Mouse (Mus musculus) hindbrain, embryonic 10.5 days (tissue): Measurements from ENCODE around the gene Nfix. TPM values are rescaled to one million over a fixed set of nuclear protein-coding genes. Genes with fewer than 3 reads are reported as not detected.
A peak's percentile ranks its signal among the peaks of the same experiment; 100 is the strongest.

ENCODE experiments used
- DNase-seq: peaks from one replicate; pipeline ENCODE4 v3.0.0-alpha.2; 2017; ENCODE audit warnings: low spot score
- H3K27ac ChIP-seq: fragments of 300-500 bp; sonication (generic); 2 replicates; pipeline ENCODE4 v1.5.1; 2016; ENCODE audit warnings: mild to moderate bottlenecking, moderate library complexity
- H3K27me3 ChIP-seq: fragments of 300-500 bp; sonication (generic); 2 replicates; pipeline ENCODE4 v1.6.1; 2016; ENCODE audit warnings: mild to moderate bottlenecking; ENCODE audit not compliant: poor library complexity, insufficient read depth, severe bottlenecking
- H3K36me3 ChIP-seq: fragments of 300-500 bp; sonication (generic); 2 replicates; pipeline ENCODE4 v1.6.1; 2016; ENCODE audit warnings: mild to moderate bottlenecking, moderate library complexity
- H3K4me1 ChIP-seq: fragments of 300-500 bp; sonication (generic); replicated peaks from 2 replicates; pipeline ENCODE4 v1.6.1; 2016; ENCODE audit warnings: mild to moderate bottlenecking
- H3K4me3 ChIP-seq: fragments of 300-500 bp; sonication (generic); 2 replicates; pipeline ENCODE4 v1.5.1; 2016; ENCODE audit warnings: mild to moderate bottlenecking, moderate library complexity
- H3K9me3 ChIP-seq: fragments of 300-500 bp; sonication (generic); 2 replicates; pipeline ENCODE4 v1.6.1; 2016; ENCODE audit warnings: mild to moderate bottlenecking, moderate library complexity
- WGBS: fragments of 180-500 bp; shearing (Covaris S2); methylation state at CpG from one replicate; pipeline ENCODE4 v1.1.7; 2016; 5-methylcytosine and 5-hydroxymethylcytosine counted together
- polyA plus RNA-seq: library from polyadenylated mRNA; unstranded; fragments of >200 nt; fragmentation: Nextera tagmentation; extraction: Ambion mirVana; gene quantifications from 2 replicates; pipeline ENCODE4 v1.2.1, GENCODE M21; 2016

Gene Nfix
- polyA plus RNA-seq, 1 experiment from 2014 or later = 0.29 TPM

GRCm38 (mm10) chr8:84728474-84728873, 71.7 kb downstream of the Nfix start:
- Histone ChIP-seq H3K27ac (peak overlapping the region; percentile 47; the same call in 1 of the 2 replicates), H3K9me3 (no peaks in the 10 kb centered on the region), H3K27me3 (peaks cover 100% of the 10 kb centered on the region), H3K4me1 (peaks cover 72% of the 10 kb centered on the region), H3K36me3 (no peaks in the 10 kb centered on the region), H3K4me3 (no peak overlapping the region)
- DNase-seq = no peak
- 73% methylated on average over 3 of the region's 3 CpGs for whole genome bisulfite sequencing

DNA sequence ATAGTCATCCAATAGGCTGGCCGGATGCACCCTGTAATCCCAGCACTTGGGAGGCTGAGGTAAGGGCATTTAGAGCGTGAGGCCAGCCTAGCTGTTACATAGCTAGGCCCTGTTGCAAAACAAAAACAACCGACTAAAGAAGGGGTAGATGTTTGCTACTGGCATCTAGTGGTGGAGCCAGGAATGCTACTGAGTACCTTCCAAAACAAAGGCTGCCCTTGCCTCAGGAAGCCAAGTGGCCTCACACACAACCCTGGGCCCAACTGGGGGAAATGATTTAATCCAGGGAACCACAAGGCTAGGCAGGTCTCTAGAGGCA, 74.2 kb downstream of the Nfix start:
- Histone ChIP-seq H3K4me1 (peaks cover 61% of the 10 kb centered on the region), H3K9me3 (no peaks in the 10 kb centered on the region), H3K27me3 (peaks cover 100% of the 10 kb centered on the region), H3K36me3 (no peaks in the 10 kb centered on the region), H3K4me3 (no peak overlapping the region), H3K27ac (peak overlapping the region; percentile 62; the same call in 1 of the 2 replicates)
- WGBS = 20% methylated on average over 3 of the region's 3 CpGs
- DNase-seq = no peak

DNA sequence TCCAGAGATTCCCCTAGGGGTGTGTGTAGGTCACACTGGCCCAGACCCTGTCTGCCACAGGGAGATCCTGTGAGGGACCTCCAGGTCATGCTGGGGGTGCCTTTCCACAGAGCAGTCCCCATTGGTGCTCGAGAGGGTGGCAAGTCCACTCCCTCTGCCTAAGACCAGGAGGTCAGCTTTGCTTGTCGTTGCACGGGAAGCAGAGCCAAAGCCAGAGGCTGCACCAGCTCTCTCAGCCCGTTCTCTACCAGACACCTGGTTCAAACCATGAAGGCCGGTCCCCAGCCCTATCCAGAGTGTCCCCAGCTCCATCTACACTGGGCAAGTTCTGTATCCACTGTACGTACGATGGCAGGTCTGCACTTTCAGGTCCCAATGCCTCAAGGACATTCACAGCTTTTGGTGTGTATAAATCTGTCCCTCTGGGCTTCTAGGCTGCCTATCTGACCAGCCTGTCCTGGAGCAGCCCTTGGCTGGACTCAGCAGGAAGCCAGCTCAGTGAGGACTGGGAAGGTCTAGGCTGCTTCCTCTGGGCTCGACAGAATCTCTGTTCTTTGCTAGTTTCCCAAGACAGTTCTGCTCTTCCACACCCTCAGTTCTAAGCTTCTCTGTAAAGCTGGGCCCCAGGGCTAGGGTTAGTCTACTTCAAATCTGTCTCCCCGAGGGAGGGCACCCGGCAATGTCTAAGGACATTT, 74.8 kb downstream of the Nfix start:
- H3K27me3 ChIP-seq = peaks cover 100% of the 10 kb centered on the region
- H3K4me3 ChIP-seq = no peak overlapping the region
- peak overlapping the region; percentile 62; the same call in 1 of the 2 replicates for H3K27ac ChIP-seq
- H3K36me3 ChIP-seq = no peaks in the 10 kb centered on the region
- H3K9me3 ChIP-seq = no peaks in the 10 kb centered on the region
- H3K4me1 ChIP-seq = peaks cover 56% of the 10 kb centered on the region
- WGBS = 60% methylated on average over 10 of the region's 10 CpGs
- DNase-seq = no peak

DNA sequence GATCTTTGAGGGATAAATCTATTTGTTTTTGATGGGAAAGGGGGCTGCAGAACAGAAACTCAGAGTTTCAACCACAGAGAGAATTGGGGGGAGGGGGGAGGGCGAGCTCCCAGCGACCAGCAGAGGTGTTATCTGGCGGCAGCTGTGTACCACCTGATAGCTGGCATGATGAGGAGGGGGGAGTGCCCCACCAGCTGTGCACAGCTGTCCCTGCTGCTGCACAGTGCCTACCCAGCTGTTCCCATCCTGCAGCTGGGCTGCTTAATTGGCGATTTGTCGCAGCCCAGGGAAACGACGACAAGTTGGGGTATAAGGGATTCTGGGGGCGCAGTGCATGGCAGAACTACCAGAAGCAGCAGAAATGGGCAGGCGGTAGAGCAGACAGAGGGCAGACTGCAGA, 75.5 kb downstream of the Nfix start:
- no peaks in the 10 kb centered on the region for H3K36me3 ChIP-seq
- H3K4me1 ChIP-seq = peaks cover 55% of the 10 kb centered on the region
- DNase-seq = no peak
- H3K4me3 ChIP-seq = 0 out of 2 replicates have a peak overlapping the region, but pooled peaks have one; percentile 22
- H3K27me3 ChIP-seq = peaks cover 100% of the 10 kb centered on the region
- H3K9me3 ChIP-seq = no peaks in the 10 kb centered on the region
- 48% methylated on average over 9 of the region's 9 CpGs for WGBS
- peak overlapping the region; percentile 62; the same call in 1 of the 2 replicates for H3K27ac ChIP-seq

GRCm38 (mm10) chr8:84723571-84723900, 76.6 kb downstream of the Nfix start:
- H3K36me3 ChIP-seq = no peaks in the 10 kb centered on the region
- peak overlapping the region; percentile 65 for H3K27ac ChIP-seq
- peak overlapping the region; percentile 22; the same call in 1 of the 2 replicates for H3K4me3 ChIP-seq
- 21% methylated on average over 7 of the region's 7 CpGs for WGBS
- no peak for DNase-seq
- peaks cover 100% of the 10 kb centered on the region for H3K27me3 ChIP-seq
- H3K9me3 ChIP-seq = no peaks in the 10 kb centered on the region
- peaks cover 52% of the 10 kb centered on the region for H3K4me1 ChIP-seq

- WGBS = 22% methylated on average over 10 of the region's 10 CpGs
- no peak for DNase-seq
- peaks cover 48% of the 10 kb centered on the region for H3K4me1 ChIP-seq
These were observed 77.1 kb downstream of the Nfix start, which contains the start of gene G430095P16Rik for GRCm38 (mm10) chr8:84722850-84723570. Gene G430095P16Rik (plus strand): TSS chr8:84723007.

DNA sequence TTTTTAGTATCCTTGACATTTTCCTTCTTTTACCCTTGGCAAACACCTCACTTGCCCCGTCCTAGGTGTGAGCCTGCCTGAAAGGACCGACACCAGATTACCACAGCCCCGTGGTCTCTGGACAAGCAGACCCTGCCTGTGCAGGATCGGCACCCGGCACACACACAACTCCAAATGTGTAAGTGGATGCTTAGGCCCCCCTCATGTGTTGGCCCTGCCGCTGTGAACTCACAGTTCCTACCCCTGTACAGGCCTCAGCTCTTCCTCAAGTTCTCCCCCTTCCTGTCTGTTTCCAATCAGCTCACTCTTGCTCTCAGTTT, 77.7 kb downstream of the Nfix start:
- DNase-seq = no peak
- Histone ChIP-seq H3K27me3 (peaks cover 100% of the 10 kb centered on the region), H3K27ac (peak overlapping the region; percentile 65), H3K4me3 (no peak overlapping the region), H3K36me3 (no peaks in the 10 kb centered on the region), H3K9me3 (no peaks in the 10 kb centered on the region), H3K4me1 (peaks cover 48% of the 10 kb centered on the region)
- WGBS = 72% methylated on average over 6 of the region's 6 CpGs

More at GRCm38 (mm10) chr8:84722850-84723570, 77.1 kb downstream of the Nfix start, which contains the start of gene G430095P16Rik:
- Histone ChIP-seq H3K27ac (peak within 1 kb of the TSS; percentile 65), H3K36me3 (no peaks in the 10 kb centered on the region), H3K4me3 (peak within 1 kb of the TSS; percentile 22; the same call in 1 of the 2 replicates), H3K9me3 (no peaks in the 10 kb centered on the region), H3K27me3 (peaks cover 100% of the 10 kb centered on the region)

- H3K4me3 ChIP-seq = no peak overlapping the region
- H3K27ac ChIP-seq = no peak overlapping the region
- peaks cover 100% of the 10 kb centered on the region for H3K27me3 ChIP-seq
- H3K36me3 ChIP-seq = no peaks in the 10 kb centered on the region
- peaks cover 42% of the 10 kb centered on the region for H3K4me1 ChIP-seq
- no peaks in the 10 kb centered on the region for H3K9me3 ChIP-seq
- WGBS = 86% methylated on average over 5 of the region's 5 CpGs
- no peak for DNase-seq
These were observed 81.0 kb downstream of the Nfix start for GRCm38 (mm10) chr8:84718959-84719690.

- Histone ChIP-seq H3K9me3 (no peaks in the 10 kb centered on the region), H3K4me1 (peaks cover 42% of the 10 kb centered on the region), H3K27ac (no peak overlapping the region), H3K36me3 (no peaks in the 10 kb centered on the region), H3K4me3 (no peak overlapping the region), H3K27me3 (peaks cover 100% of the 10 kb centered on the region)
- WGBS = 87% methylated on average over 5 of the region's 5 CpGs
- no peak for DNase-seq
These were observed 81.7 kb downstream of the Nfix start for GRCm38 (mm10) chr8:84718476-84718875.

DNA sequence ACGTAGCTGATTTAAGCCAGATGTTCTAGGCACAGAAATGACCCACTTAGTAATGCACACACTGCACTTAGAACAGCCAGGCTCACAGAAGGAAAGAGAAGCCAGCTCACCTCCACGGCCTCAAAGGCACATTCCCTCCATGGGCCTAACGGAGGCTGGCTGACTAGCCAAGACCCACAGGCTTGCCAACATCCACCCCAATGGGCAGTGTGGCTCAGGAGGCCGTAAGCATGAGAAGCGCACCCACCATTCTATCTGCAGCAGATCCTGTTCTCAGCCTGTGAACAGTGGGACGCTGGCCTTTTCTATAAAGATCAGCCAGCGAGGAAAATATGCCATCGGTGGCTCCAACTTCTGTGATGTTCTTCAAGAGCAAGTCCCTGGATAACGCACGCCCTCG, 83.4 kb downstream of the Nfix start:
- Histone ChIP-seq H3K27ac (no peak overlapping the region), H3K36me3 (no peaks in the 10 kb centered on the region), H3K9me3 (no peaks in the 10 kb centered on the region), H3K27me3 (peaks cover 100% of the 10 kb centered on the region), H3K4me1 (peaks cover 44% of the 10 kb centered on the region), H3K4me3 (no peak overlapping the region)
- no peak for DNase-seq
- 84% methylated on average over 11 of the region's 11 CpGs for WGBS

DNA sequence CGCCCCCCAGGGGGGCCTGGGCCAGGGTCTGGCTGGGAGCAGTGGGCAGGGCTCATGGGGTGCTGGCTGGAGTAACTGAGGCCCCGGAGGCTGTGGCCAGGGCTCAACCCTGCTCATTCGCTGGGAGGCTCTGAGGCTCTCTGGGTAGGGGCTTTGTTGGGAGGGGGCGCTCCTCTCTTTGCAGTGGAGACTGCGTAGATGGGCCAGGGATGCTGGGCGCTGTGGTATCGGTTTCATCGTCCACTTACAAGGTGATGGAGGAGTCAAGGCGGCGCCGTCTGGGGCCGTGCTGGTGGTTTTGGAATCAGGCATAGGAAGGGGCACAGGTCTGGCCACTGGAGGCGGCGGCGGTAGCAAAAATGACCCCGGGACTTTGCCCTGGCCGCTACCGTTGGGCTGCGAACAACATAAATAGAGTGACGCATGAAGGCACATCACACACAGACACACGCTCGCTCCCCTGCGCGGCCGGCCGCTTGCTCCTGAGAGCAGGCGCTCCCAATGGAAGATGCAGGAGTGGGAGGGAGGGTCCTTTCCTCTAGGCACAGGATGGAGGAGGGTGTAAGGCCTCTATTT, 84.2 kb downstream of the Nfix start:
- WGBS = 3% methylated on average over 27 of the region's 27 CpGs
- Histone ChIP-seq H3K9me3 (no peaks in the 10 kb centered on the region), H3K27me3 (peaks cover 100% of the 10 kb centered on the region), H3K27ac (peak overlapping the region; percentile 67), H3K36me3 (no peaks in the 10 kb centered on the region), H3K4me3 (peak overlapping the region; percentile 36), H3K4me1 (peaks cover 52% of the 10 kb centered on the region)
- no peak for DNase-seq

GRCm38 (mm10) chr8:84714161-84714560, 86.0 kb downstream of the Nfix start:
- H3K27ac ChIP-seq = peak overlapping the region; percentile 75; the same call in 1 of the 2 replicates
- no peaks in the 10 kb centered on the region for H3K9me3 ChIP-seq
- no peak for DNase-seq
- H3K27me3 ChIP-seq = peaks cover 100% of the 10 kb centered on the region
- no peaks in the 10 kb centered on the region for H3K36me3 ChIP-seq
- 54% methylated on average over 4 of the region's 4 CpGs for WGBS
- no peak overlapping the region for H3K4me3 ChIP-seq
- peaks cover 56% of the 10 kb centered on the region for H3K4me1 ChIP-seq
